Mouse (Mus musculus): ENCODE measurements around the gene Ice2. TPM values are rescaled to one million over a fixed set of nuclear protein-coding genes. Genes with fewer than 3 reads are reported as not detected.

The Ice2 gene
- total and polyA plus RNA-seq, 2 experiments from 2014 or later, result 7.0 to 9.8 TPM

DNA sequence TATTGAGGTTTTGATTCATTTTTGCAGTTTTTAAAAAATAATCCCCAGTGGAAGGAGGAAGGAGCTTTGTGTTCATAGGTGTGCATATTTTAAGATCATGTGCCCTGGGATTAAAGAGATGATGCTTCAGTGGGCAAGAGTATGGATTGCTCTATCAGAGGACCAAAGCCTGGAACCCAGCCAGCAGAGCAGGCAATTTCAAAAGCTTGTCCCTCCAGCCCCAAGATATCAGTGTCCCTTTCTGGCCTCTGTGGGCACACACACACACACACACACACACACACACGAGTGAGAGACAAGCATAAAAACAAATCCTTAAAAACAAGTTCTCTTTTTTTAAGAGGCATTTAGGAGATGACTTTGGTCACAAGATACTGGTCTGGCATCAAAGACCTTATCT, 17.2 kb upstream of the Ice2 start:
- ATAC-seq, result no peak
- Histone ChIP-seq H3K4me1 (ENCODE audit: insufficient read depth) (no peaks in the 10 kb centered on the region), H3K9ac (no peak overlapping the region), H3K27ac (ENCODE audit: low read depth, low read length) (no peak overlapping the region), H3K36me3 (ENCODE audit: insufficient read depth) (no peaks in the 10 kb centered on the region), H3K4me2 (ENCODE audit: low read depth) (no peak overlapping the region), H3K9me3 (ENCODE audit: low read length) (no peaks in the 10 kb centered on the region), H3K27me3 (ENCODE audit: insufficient read depth, low read length) (no peaks in the 10 kb centered on the region), H3K4me3 (ENCODE audit: low read depth, low read length) (no peak overlapping the region)
- 54% methylated on average over 1 of the region's 1 CpGs for WGBS
- DNase-seq, result no peak
- TF ChIP-seq CTCF (IDR thresholded peaks at IDR 0.05; ENCODE audit: low read depth), result no peak

GRCm38 (mm10) chr9:69381741-69382140, 16.0 kb upstream of the Ice2 start:
- H3K9ac ChIP-seq, result no peak overlapping the region
- 56% methylated on average over 7 of the region's 7 CpGs for WGBS
- H3K4me3 ChIP-seq (ENCODE audit: low read depth, low read length), result no peak overlapping the region
- H3K4me2 ChIP-seq (ENCODE audit: low read depth), result no peak overlapping the region
- no peak overlapping the region for H3K27ac ChIP-seq (ENCODE audit: low read depth, low read length)
- no peak for DNase-seq
- H3K9me3 ChIP-seq (ENCODE audit: low read length), result no peaks in the 10 kb centered on the region
- no peaks in the 10 kb centered on the region for H3K36me3 ChIP-seq (ENCODE audit: insufficient read depth)
- no peaks in the 10 kb centered on the region for H3K27me3 ChIP-seq (ENCODE audit: insufficient read depth, low read length)
- H3K4me1 ChIP-seq (ENCODE audit: insufficient read depth), result no peaks in the 10 kb centered on the region
- no peak for TF ChIP-seq CTCF (IDR thresholded peaks at IDR 0.05; ENCODE audit: low read depth)
- ATAC-seq, result no peak

- H3K4me3 ChIP-seq (ENCODE audit: low read depth, low read length), result no peak overlapping the region
- H3K9ac ChIP-seq, result no peak overlapping the region
- no peaks in the 10 kb centered on the region for H3K4me1 ChIP-seq (ENCODE audit: insufficient read depth)
- no peaks in the 10 kb centered on the region for H3K27me3 ChIP-seq (ENCODE audit: insufficient read depth, low read length)
- no peak for DNase-seq
- no peak for ATAC-seq
- no peak overlapping the region for H3K27ac ChIP-seq (ENCODE audit: low read depth, low read length)
- H3K4me2 ChIP-seq (ENCODE audit: low read depth), result no peak overlapping the region
- WGBS, result 88% methylated on average over 17 of the region's 17 CpGs
- TF ChIP-seq CTCF (IDR thresholded peaks at IDR 0.05; ENCODE audit: low read depth), result no peak
- H3K9me3 ChIP-seq (ENCODE audit: low read length), result no peaks in the 10 kb centered on the region
- H3K36me3 ChIP-seq (ENCODE audit: insufficient read depth), result no peaks in the 10 kb centered on the region
Measured at GRCm38 (mm10) chr9:69384475-69384874, 13.2 kb upstream of the Ice2 start.

GRCm38 (mm10) chr9:69384905-69385304, 12.8 kb upstream of the Ice2 start:
- Histone ChIP-seq H3K27me3 (ENCODE audit: insufficient read depth, low read length) (no peaks in the 10 kb centered on the region), H3K4me3 (ENCODE audit: low read depth, low read length) (no peak overlapping the region), H3K9me3 (ENCODE audit: low read length) (no peaks in the 10 kb centered on the region), H3K4me1 (ENCODE audit: insufficient read depth) (no peaks in the 10 kb centered on the region), H3K4me2 (ENCODE audit: low read depth) (no peak overlapping the region), H3K36me3 (ENCODE audit: insufficient read depth) (no peaks in the 10 kb centered on the region), H3K9ac (no peak overlapping the region), H3K27ac (ENCODE audit: low read depth, low read length) (no peak overlapping the region)
- DNase-seq (no peak), ATAC-seq (no peak)
- WGBS, result 52% methylated on average over 1 of the region's 1 CpGs
- TF ChIP-seq CTCF (IDR thresholded peaks at IDR 0.05; ENCODE audit: low read depth), result no peak

DNA sequence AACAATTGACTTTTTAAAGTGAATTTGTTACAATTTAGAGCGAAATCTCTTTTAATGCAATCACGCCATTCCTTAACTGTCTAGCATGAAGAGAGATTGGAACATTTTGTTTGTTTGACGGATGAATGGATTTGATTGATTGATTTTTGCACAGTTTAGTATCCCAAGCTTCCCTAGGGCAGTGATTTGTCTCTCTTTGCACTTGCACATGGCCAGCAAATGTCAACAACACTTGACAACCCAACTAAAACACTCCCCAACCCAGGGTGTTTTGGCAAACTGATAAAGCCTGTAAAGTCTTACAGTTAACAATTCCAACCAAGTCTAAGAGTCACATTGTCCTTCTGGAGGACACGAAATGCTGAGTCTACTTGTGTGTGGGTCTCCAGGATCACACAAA, 10.4 kb upstream of the Ice2 start:
- 88% methylated on average over 4 of the region's 4 CpGs for WGBS
- Histone ChIP-seq H3K4me1 (ENCODE audit: insufficient read depth) (no peaks in the 10 kb centered on the region), H3K9me3 (ENCODE audit: low read length) (no peaks in the 10 kb centered on the region), H3K27ac (ENCODE audit: low read depth, low read length) (no peak overlapping the region), H3K36me3 (ENCODE audit: insufficient read depth) (no peaks in the 10 kb centered on the region), H3K4me2 (ENCODE audit: low read depth) (no peak overlapping the region), H3K9ac (no peak overlapping the region), H3K4me3 (ENCODE audit: low read depth, low read length) (no peak overlapping the region), H3K27me3 (ENCODE audit: insufficient read depth, low read length) (no peaks in the 10 kb centered on the region)
- TF ChIP-seq CTCF (IDR thresholded peaks at IDR 0.05; ENCODE audit: low read depth), result no peak
- DNase-seq (no peak), ATAC-seq (no peak)

- H3K9me3 ChIP-seq (ENCODE audit: low read length), result no peaks in the 10 kb centered on the region
- WGBS, result 66% methylated on average over 4 of the region's 4 CpGs
- ATAC-seq, result no peak
Measured at GRCm38 (mm10) chr9:69390631-69391030, 7.1 kb upstream of the Ice2 start.

GRCm38 (mm10) chr9:69394234-69394633, 3.5 kb upstream of the Ice2 start:
- Histone ChIP-seq H3K27ac (ENCODE audit: low read depth, low read length) (no peak overlapping the region), H3K9me3 (ENCODE audit: low read length) (no peaks in the 10 kb centered on the region), H3K4me3 (ENCODE audit: low read depth, low read length) (no peak overlapping the region), H3K36me3 (ENCODE audit: insufficient read depth) (no peaks in the 10 kb centered on the region), H3K4me1 (ENCODE audit: insufficient read depth) (peaks cover 5% of the 10 kb centered on the region; the same call in 1 of the 2 replicates), H3K27me3 (ENCODE audit: insufficient read depth, low read length) (no peaks in the 10 kb centered on the region), H3K4me2 (ENCODE audit: low read depth) (no peak overlapping the region), H3K9ac (no peak overlapping the region)
- WGBS, result 91% methylated on average over 5 of the region's 5 CpGs
- TF ChIP-seq CTCF (IDR thresholded peaks at IDR 0.05; ENCODE audit: low read depth), result no peak
- DNase-seq (no peak), ATAC-seq (no peak)

More at GRCm38 (mm10) chr9:69390631-69391030, 7.1 kb upstream of the Ice2 start:
- Histone ChIP-seq H3K27ac (ENCODE audit: low read depth, low read length) (no peak overlapping the region), H3K4me2 (ENCODE audit: low read depth) (no peak overlapping the region), H3K4me3 (ENCODE audit: low read depth, low read length) (no peak overlapping the region), H3K9ac (no peak overlapping the region), H3K27me3 (ENCODE audit: insufficient read depth, low read length) (no peaks in the 10 kb centered on the region), H3K4me1 (ENCODE audit: insufficient read depth) (no peaks in the 10 kb centered on the region), H3K36me3 (ENCODE audit: insufficient read depth) (no peaks in the 10 kb centered on the region)
- DNase-seq, result no peak
- TF ChIP-seq CTCF (IDR thresholded peaks at IDR 0.05; ENCODE audit: low read depth), result no peak

DNA sequence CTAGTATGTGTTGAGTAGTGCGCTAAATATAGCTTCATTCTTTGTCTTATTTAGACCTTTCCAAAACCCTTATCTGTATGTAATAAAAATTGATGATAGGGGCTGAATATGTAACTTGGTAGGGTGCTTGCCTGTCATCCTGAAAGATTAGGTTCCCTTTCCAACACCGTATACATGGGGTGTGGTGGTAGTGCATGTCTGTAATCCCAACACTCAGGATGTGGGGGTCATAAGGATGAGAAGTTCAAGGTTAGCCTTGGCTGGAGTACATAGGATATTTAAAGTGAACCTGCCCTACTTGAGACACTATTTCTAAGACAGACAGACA, 310 bp upstream of the Ice2 start:
- H3K9me3 ChIP-seq (ENCODE audit: low read length), result no peaks in the 10 kb centered on the region
- peak overlapping the region; percentile 91 for H3K27ac ChIP-seq (ENCODE audit: low read depth, low read length)
- no peak for TF ChIP-seq CTCF (IDR thresholded peaks at IDR 0.05; ENCODE audit: low read depth)
- peak overlapping the region; percentile 66 for H3K4me3 ChIP-seq (ENCODE audit: low read depth, low read length)
- H3K9ac ChIP-seq, result peak overlapping the region; percentile 91
- H3K4me2 ChIP-seq (ENCODE audit: low read depth), result peak overlapping the region; percentile 92
- no peak for DNase-seq
- H3K36me3 ChIP-seq (ENCODE audit: insufficient read depth), result no peaks in the 10 kb centered on the region
- peaks cover 5% of the 10 kb centered on the region; the same call in 1 of the 2 replicates for H3K4me1 ChIP-seq (ENCODE audit: insufficient read depth)
- peak; percentile 48 for ATAC-seq
- no peaks in the 10 kb centered on the region for H3K27me3 ChIP-seq (ENCODE audit: insufficient read depth, low read length)
- 67% methylated on average over 2 of the region's 2 CpGs for WGBS
